Mouse (Mus musculus) embryonic facial prominence, embryonic 15.5 days (tissue): ENCODE data around the gene Ninj1. TPM values are rescaled to one million over a fixed set of nuclear protein-coding genes. Genes with fewer than 3 reads are reported as not detected.

ENCODE experiments used
- ATAC-seq: fragments of 200-750 bp; cut with Nextera tagmentation; 2 replicates; pipeline ENCODE4 v1.8.0; 2017; ENCODE audit warnings: low read depth, moderate TSS enrichment; ENCODE audit not compliant: insufficient number of reproducible peaks, low FRiP score, low TSS enrichment
- H3K27ac ChIP-seq: fragments of 300-500 bp; sonication (generic); replicated peaks from 2 replicates; pipeline ENCODE4 v1.5.1; 2015; ENCODE audit warnings: mild to moderate bottlenecking, inconsistent platforms
- H3K27me3 ChIP-seq: fragments of 300-500 bp; sonication (generic); 2 replicates; pipeline ENCODE4 v1.6.1; 2015; ENCODE audit warnings: inconsistent platforms
- H3K36me3 ChIP-seq: fragments of 300-500 bp; sonication (generic); 2 replicates; pipeline ENCODE4 v1.6.1; 2015; ENCODE audit warnings: mild to moderate bottlenecking, inconsistent platforms
- H3K4me1 ChIP-seq: fragments of 300-500 bp; sonication (generic); 2 replicates; pipeline ENCODE4 v1.6.1; 2015; ENCODE audit warnings: inconsistent platforms
- H3K4me2 ChIP-seq: fragments of 300-500 bp; sonication (generic); replicated peaks from 2 replicates; pipeline ENCODE4 v1.6.1; 2015; ENCODE audit warnings: mild to moderate bottlenecking, inconsistent platforms
- H3K4me3 ChIP-seq: fragments of 300-500 bp; sonication (generic); replicated peaks from 2 replicates; pipeline ENCODE4 v1.5.1; 2015; ENCODE audit warnings: mild to moderate bottlenecking, inconsistent platforms
- H3K9ac ChIP-seq: fragments of 300-500 bp; sonication (generic); 2 replicates; pipeline ENCODE4 v1.6.1; 2015; ENCODE audit warnings: inconsistent platforms
- H3K9me3 ChIP-seq: fragments of 300-500 bp; sonication (generic); replicated peaks from 2 replicates; pipeline ENCODE4 v1.6.1; 2016; ENCODE audit warnings: inconsistent platforms
- WGBS: fragments of 180-500 bp; shearing (Covaris S2); methylation state at CpG from one replicate; pipeline ENCODE4 v1.1.7; 2015; 5-methylcytosine and 5-hydroxymethylcytosine counted together
- polyA plus RNA-seq: library from polyadenylated mRNA; unstranded; fragments of >200 nt; fragmentation: Nextera tagmentation; extraction: Ambion mirVana; gene quantifications from 2 replicates; pipeline ENCODE4 v1.2.1, GENCODE M21; 2015

Gene Ninj1
- polyA plus RNA-seq, 1 experiment from 2014 or later: 62.7 TPM

DNA sequence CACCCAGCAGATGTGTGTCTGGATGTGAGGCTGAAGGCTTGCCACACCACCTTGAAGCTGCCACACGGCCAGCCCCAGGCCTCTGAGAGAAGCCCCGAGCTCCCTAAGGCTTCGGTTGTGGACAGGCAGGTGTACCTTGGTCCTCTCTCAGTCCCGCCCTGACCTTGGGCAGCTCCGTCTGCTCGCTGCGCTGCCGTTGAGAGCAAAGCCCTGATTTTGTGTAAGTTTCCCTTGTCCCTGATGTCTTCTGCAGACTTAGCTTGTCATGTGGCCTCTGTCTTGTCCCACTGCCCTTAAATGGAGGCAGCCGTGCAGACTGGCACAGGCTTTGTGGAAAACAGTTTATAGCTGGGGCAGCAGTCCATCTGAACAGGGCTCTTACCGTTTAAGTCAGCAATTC is 33.3 kb upstream of the Ninj1 start:
- Histone ChIP-seq H3K4me1 (peaks cover 7% of the 10 kb centered on the region; the same call in 1 of the 2 replicates), H3K4me3 (no peak overlapping the region), H3K27me3 (peaks cover 14% of the 10 kb centered on the region), H3K9me3 (no peaks in the 10 kb centered on the region), H3K9ac (no peak overlapping the region), H3K36me3 (no peaks in the 10 kb centered on the region), H3K27ac (no peak overlapping the region), H3K4me2 (no peak overlapping the region)
- no peak for ATAC-seq
- 69% methylated on average over 10 of the region's 10 CpGs for WGBS

DNA sequence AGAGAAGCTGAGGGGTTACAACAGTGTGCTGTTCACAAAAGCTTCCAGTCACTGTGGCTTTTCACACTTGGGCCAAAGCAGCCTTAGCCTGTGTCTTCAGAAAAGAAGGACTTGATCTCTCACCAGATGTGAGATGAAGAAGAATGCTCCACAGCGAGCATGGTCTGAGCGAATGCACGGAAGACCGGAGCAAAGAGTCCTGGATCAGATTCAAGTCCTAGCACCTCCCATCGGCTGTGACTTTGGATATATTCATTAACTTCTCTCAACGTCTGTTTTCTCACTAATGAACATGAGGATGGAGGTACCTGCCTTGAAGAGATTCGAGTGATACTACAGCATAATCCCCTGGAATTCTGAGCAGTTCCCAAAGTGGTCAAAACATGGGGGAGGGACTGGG is 32.7 kb upstream of the Ninj1 start:
- Histone ChIP-seq H3K27me3 (peaks cover 8% of the 10 kb centered on the region), H3K36me3 (no peaks in the 10 kb centered on the region), H3K9ac (no peak overlapping the region), H3K4me3 (no peak overlapping the region), H3K9me3 (no peaks in the 10 kb centered on the region), H3K4me2 (no peak overlapping the region), H3K4me1 (peaks cover 7% of the 10 kb centered on the region; the same call in 1 of the 2 replicates), H3K27ac (no peak overlapping the region)
- ATAC-seq: no peak
- WGBS: 44% methylated on average over 7 of the region's 7 CpGs

DNA sequence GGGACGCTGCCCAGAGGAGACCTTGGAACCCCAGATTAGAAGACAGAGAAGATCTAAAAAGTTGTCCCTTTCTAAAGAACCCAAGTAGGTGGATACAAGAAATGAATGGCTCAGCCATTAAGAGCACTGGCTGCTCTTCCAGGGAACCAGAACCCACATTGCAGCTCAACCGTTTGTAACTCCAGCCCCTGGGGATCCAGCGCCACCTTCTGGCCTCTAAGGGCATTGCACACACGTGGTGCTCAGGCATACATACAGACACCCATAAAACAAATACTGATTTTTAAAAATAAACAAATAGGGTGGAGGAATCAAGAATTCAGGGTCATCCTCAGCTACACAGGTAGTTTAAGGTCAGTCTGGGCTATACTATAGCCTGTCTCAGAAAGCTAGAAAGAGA is 30.6 kb upstream of the Ninj1 start:
- no peak overlapping the region for H3K4me2 ChIP-seq
- 70% methylated on average over 4 of the region's 4 CpGs for WGBS
- H3K9ac ChIP-seq: no peak overlapping the region
- no peaks in the 10 kb centered on the region for H3K9me3 ChIP-seq
- H3K27me3 ChIP-seq: no peaks in the 10 kb centered on the region
- ATAC-seq: no peak
- no peak overlapping the region for H3K4me3 ChIP-seq
- H3K36me3 ChIP-seq: no peaks in the 10 kb centered on the region
- H3K27ac ChIP-seq: no peak overlapping the region
- H3K4me1 ChIP-seq: peaks cover 14% of the 10 kb centered on the region; the same call in 1 of the 2 replicates

DNA sequence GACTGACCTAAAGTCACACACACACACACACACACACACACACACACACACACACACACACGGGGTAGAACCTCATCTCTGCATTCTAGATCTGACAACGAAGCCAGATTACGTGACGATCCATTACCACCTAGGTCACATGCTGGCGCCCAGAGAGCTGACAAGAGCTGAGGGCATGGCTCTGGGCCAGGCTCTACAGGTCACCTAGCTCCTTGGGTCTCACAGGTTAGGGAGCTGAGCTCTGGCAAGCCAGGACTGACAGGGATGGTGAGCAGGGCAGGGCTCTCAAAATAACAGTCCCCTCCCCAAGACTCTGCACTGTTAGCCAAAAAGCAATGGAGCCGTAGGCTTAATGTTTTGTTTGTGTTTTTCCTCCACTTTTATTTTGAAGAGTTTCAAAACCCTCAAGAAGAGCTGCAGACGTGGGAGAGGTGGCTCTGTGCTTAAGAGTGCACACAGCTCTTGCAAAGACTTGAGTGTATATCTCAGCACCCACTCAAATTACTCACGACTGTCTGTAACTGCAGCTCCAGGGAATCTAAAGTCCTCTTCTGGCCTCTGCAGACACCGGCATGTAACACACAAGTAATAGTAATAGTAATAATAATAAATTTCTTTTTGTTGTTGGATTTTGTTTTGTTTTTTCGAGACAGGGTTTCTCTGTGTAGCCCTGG is 29.1 kb upstream of the Ninj1 start:
- no peaks in the 10 kb centered on the region for H3K9me3 ChIP-seq
- no peak overlapping the region for H3K9ac ChIP-seq
- H3K4me3 ChIP-seq: no peak overlapping the region
- no peak overlapping the region for H3K4me2 ChIP-seq
- H3K36me3 ChIP-seq: no peaks in the 10 kb centered on the region
- H3K27me3 ChIP-seq: no peaks in the 10 kb centered on the region
- WGBS: 62% methylated on average over 10 of the region's 10 CpGs
- no peak for ATAC-seq
- peaks cover 14% of the 10 kb centered on the region; the same call in 1 of the 2 replicates for H3K4me1 ChIP-seq
- H3K27ac ChIP-seq: no peak overlapping the region

DNA sequence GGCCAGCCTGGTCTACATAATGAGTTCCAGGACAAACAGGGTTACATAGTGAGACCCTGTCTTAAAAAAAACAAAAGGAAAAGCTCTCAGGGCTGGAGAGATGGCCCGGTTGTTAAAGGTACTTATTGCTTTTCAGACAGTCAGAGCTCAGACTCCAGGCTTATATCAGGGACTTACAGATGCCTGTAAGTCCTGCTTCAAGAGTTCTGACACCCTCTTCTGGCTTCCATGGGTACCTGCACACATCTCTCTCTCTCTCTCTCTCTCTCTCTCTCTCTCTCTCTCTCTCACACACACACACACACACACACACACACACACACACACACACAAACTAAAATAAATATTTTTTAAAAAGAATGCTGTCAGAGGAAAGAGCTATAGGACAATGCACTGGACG is 26.0 kb upstream of the Ninj1 start:
- Histone ChIP-seq H3K27me3 (no peaks in the 10 kb centered on the region), H3K9ac (no peak overlapping the region), H3K9me3 (no peaks in the 10 kb centered on the region), H3K4me1 (peaks cover 11% of the 10 kb centered on the region; the same call in 1 of the 2 replicates), H3K27ac (no peak overlapping the region), H3K4me2 (no peak overlapping the region), H3K36me3 (no peaks in the 10 kb centered on the region), H3K4me3 (no peak overlapping the region)
- ATAC-seq: no peak
- 48% methylated on average over 2 of the region's 2 CpGs for WGBS

DNA sequence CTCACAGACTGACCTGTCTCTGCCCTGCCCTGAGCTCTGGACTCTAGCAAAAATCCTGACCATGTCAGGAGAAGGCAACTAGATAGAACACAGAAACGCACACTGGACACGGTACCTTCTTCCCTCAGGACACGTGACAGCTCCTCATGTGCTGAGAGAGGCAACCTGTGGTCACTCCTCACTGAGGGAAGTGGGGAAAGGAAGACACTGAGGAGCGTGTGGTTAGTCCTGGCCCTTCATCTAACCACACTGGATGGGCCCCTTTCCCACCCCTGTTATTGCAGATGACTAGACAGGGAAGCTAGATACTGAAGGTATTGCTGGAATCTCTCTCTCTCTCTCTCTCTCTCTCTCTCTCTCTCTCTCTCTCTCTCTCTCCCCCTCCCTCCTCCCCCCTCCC is 24.6 kb upstream of the Ninj1 start:
- Histone ChIP-seq H3K9ac (no peak overlapping the region), H3K4me3 (no peak overlapping the region), H3K36me3 (no peaks in the 10 kb centered on the region), H3K4me1 (peaks cover 11% of the 10 kb centered on the region; the same call in 1 of the 2 replicates), H3K9me3 (no peaks in the 10 kb centered on the region), H3K4me2 (no peak overlapping the region), H3K27me3 (no peaks in the 10 kb centered on the region), H3K27ac (no peak overlapping the region)
- WGBS: 75% methylated on average over 4 of the region's 4 CpGs
- ATAC-seq: no peak

DNA sequence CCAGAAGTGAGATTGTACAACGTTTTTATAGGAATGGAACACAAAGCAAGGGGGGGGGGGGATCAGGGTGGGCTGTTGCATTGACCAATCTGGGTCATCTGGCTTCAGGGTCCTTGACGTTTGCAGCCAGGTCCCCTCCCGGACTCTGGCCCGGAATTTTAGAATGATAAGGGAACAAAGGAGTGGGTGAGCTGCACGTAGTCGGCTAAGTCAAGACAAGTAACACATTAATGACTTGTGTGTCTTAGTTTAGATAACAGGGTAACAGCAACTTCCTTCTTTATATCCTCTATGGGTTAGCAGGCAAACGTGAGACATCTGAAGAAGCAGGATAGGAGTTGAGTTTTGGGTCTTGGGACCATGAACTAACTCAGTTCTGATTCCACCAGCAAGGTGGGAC is 23.6 kb upstream of the Ninj1 start:
- WGBS: 78% methylated on average over 7 of the region's 7 CpGs
- Histone ChIP-seq H3K4me2 (no peak overlapping the region), H3K9ac (no peak overlapping the region), H3K4me1 (peaks cover 11% of the 10 kb centered on the region; the same call in 1 of the 2 replicates), H3K9me3 (no peaks in the 10 kb centered on the region), H3K27ac (no peak overlapping the region), H3K36me3 (no peaks in the 10 kb centered on the region), H3K4me3 (no peak overlapping the region), H3K27me3 (no peaks in the 10 kb centered on the region)
- ATAC-seq: no peak

DNA sequence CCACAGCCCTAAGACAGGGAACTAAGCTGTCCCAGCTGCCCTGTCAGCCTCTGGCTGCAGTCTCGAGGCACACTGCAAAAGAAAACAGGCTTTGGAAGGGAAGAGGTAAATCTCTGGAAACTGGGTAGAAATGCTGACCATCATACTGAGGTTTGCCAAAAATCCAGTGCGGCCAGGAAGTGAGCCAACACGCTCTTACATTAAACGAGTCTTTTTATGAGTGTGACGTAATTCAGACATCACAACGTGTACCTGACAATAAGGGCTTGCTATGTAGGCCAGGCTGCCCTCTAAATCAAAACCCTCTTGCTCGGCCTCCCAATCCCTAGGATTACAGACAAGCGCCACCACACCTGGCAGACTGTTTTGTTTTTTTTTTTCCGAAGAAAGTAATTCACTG is 20.2 kb upstream of the Ninj1 start:
- H3K9me3 ChIP-seq: no peaks in the 10 kb centered on the region
- WGBS: 56% methylated on average over 9 of the region's 9 CpGs
- H3K27me3 ChIP-seq: no peaks in the 10 kb centered on the region
- H3K4me1 ChIP-seq: 0 out of 2 replicates have a peak, but pooled peaks cover 4% of the 10 kb centered on the region
- H3K27ac ChIP-seq: no peak overlapping the region
- ATAC-seq: no peak
- H3K9ac ChIP-seq: no peak overlapping the region
- H3K4me3 ChIP-seq: no peak overlapping the region
- no peaks in the 10 kb centered on the region for H3K36me3 ChIP-seq
- H3K4me2 ChIP-seq: no peak overlapping the region

DNA sequence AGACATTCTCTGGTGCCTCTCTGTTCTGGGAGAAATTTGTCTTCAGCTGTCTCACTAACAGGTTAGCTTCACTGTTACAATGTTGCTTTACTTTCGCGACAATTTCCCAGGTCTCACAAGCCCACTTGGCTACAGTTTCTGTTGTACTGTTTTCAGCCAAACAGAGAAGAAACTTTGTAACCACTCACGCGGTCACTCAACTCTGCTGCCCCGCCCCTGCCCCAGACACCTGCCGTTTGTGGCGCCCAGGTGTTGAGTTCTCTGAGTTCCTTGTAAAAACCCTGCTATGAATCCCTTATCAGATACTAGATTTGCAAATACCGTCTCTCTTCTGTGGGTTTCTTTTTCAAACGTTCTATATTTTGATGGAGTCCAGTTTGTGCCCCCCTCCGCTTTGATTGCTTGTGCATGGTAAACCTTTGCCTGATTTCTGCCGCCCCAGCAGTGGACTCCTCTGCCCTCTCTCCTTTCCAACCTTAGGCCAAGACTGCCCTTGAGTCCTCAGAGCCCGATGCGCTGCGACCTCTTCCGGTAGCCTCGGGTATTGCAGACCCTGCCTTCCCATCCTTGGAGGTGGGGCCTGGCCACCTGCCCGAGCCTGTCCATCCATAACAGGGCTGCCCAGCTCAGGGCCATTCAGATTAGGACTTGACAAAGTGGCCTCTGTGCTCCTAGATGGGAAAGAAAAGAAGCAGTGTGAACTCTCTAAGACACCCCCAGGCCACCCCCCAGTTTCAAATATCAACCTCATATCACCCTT is 17.7 kb upstream of the Ninj1 start:
- Histone ChIP-seq H3K9ac (no peak overlapping the region), H3K4me1 (peaks cover 8% of the 10 kb centered on the region; the same call in 1 of the 2 replicates), H3K36me3 (no peaks in the 10 kb centered on the region), H3K27ac (no peak overlapping the region), H3K9me3 (no peaks in the 10 kb centered on the region), H3K4me3 (no peak overlapping the region), H3K27me3 (no peaks in the 10 kb centered on the region), H3K4me2 (no peak overlapping the region)
- 17% methylated on average over 17 of the region's 17 CpGs for WGBS
- ATAC-seq: 0 out of 2 replicates have a peak, but pooled peaks have one; percentile 20

DNA sequence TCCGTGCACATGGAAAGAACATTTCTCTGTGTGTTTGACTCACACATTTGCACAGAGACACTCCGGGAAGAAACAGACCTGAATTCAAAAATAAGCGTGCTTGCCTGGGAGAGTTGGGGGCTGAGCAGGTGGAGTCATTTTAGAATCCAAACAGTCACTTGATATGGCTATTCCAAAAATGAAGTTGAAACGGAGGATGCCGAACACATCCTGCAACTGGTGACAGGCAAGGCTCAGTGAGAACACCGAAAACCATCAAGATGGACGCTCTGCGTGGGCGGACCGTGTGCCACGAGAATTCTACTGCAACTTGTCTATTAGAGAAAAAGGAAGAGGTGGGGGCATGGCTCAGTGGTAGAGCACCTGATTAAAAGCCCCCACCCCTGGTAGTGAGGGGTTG is 16.7 kb upstream of the Ninj1 start:
- Histone ChIP-seq H3K36me3 (no peaks in the 10 kb centered on the region), H3K4me1 (peaks cover 8% of the 10 kb centered on the region; the same call in 1 of the 2 replicates), H3K27ac (no peak overlapping the region), H3K9ac (no peak overlapping the region), H3K27me3 (no peaks in the 10 kb centered on the region), H3K4me3 (no peak overlapping the region), H3K4me2 (no peak overlapping the region), H3K9me3 (no peaks in the 10 kb centered on the region)
- 80% methylated on average over 11 of the region's 11 CpGs for WGBS
- ATAC-seq: no peak

DNA sequence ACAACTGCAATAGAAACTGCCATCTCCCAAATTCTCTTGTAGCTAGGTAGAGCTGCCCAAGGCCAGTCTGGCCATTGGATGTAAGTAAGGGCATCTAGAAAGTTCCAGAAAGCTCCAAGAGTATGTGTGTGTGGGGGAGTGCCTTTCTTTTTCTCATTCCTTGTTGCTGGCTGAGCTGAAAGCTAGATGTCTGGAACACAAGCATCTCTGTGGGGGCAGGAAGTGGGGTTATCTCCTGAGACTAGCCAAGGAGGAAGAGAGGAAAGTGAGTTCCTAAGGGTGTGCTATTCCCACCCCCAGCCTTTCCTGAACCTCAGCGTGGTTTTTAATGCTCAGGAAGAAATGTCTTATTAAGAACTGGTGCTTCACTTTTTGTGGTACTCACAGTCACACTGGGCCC is 15.6 kb upstream of the Ninj1 start:
- ATAC-seq: no peak
- H3K36me3 ChIP-seq: no peaks in the 10 kb centered on the region
- 62% methylated on average over 1 of the region's 1 CpGs for WGBS

More for the DNA sequence above, 15.6 kb upstream of the Ninj1 start:
- Histone ChIP-seq H3K9me3 (no peaks in the 10 kb centered on the region), H3K4me3 (no peak overlapping the region), H3K27ac (no peak overlapping the region), H3K27me3 (no peaks in the 10 kb centered on the region), H3K4me2 (no peak overlapping the region), H3K4me1 (peaks cover 4% of the 10 kb centered on the region; the same call in 1 of the 2 replicates), H3K9ac (no peak overlapping the region)
